Mouse (Mus musculus): ENCODE results near the gene 1700010I14Rik.

GRCm38 (mm10) chr17:9052441-9052980 lies 64.4 kb downstream of the 1700010I14Rik start:
- TF ChIP-seq CTCF (IDR thresholded peaks at IDR 0.05; ENCODE audit: borderline replicate concordance, insufficient read depth, low read depth, low read length), result no peak
- no peak for TF ChIP-seq POLR2A (IDR thresholded peaks at IDR 0.05; ENCODE audit: borderline replicate concordance, insufficient read depth, low read length)

Data from cerebellum, adult 2 months (tissue).